8 mouse cellular contexts compared by ENCODE assay signal in genomic region chr16:45844875-45845274, GRCm38 (mm10).
A peak's percentile ranks its signal among the peaks of the same experiment; 100 is the strongest.
DNase-seq lines count a peak whose midpoint lies in the region; ATAC-seq and TF ChIP-seq lines count a peak whose summit lies in the region.

No protein-coding gene starts in this region.

- H3K9ac ChIP-seq in forebrain, embryonic 14.5 days (ENCODE audit: low read length), result peak overlapping the region; percentile 81; the same call in 1 of the 2 replicates
- peak overlapping the region; percentile 62; the same call in 1 of the 2 replicates for H3K9ac ChIP-seq in neural tube, embryonic 15.5 days (replicated peaks)

- peaks cover 11% of the 10 kb centered on the region for H3K4me1 ChIP-seq in forebrain, embryonic 14.5 days (ENCODE audit: control insufficient read depth, insufficient read depth, low read length)
- peaks cover 16% of the 10 kb centered on the region for H3K4me1 ChIP-seq in neural tube, embryonic 15.5 days

- peak overlapping the region; percentile 80; the same call in 1 of the 2 replicates for H3K27ac ChIP-seq in layer of hippocampus, adult 2 months
- no peak overlapping the region for H3K27ac ChIP-seq in forebrain, embryonic 14.5 days (ENCODE audit: low read depth, low read length)
- H3K27ac ChIP-seq in neural tube, embryonic 15.5 days (replicated peaks), result no peak overlapping the region; the same call in 1 of the 2 replicates

- no peaks in the 10 kb centered on the region for H3K36me3 ChIP-seq in forebrain, embryonic 14.5 days (ENCODE audit: control insufficient read depth, insufficient read depth, low read length)
- no peaks in the 10 kb centered on the region for H3K36me3 ChIP-seq in neural tube, embryonic 15.5 days

- ATAC-seq in forebrain, embryonic 14.5 days, result no peak
- ATAC-seq in neural tube, embryonic 15.5 days (ENCODE audit: low FRiP score), result no peak

- H3K4me2 ChIP-seq in forebrain, embryonic 14.5 days (ENCODE audit: low read length), result peak overlapping the region; percentile 95
- peak overlapping the region; percentile 100 for H3K4me2 ChIP-seq in neural tube, embryonic 15.5 days

- peak overlapping the region; percentile 58 for H3K4me3 ChIP-seq in layer of hippocampus, adult 2 months
- H3K4me3 ChIP-seq in forebrain, embryonic 14.5 days (ENCODE audit: low read depth, low read length), result peak overlapping the region; percentile 62
- peak overlapping the region; percentile 66 for H3K4me3 ChIP-seq in neural tube, embryonic 15.5 days (replicated peaks)

- DNase-seq in layer of hippocampus, adult 2 months (ENCODE audit: low spot score in 2 of 2), result no peak
- DNase-seq in layer of hippocampus, postnatal 10 days (ENCODE audit: low spot score in 2 of 2), result no peak
- DNase-seq in forebrain, embryonic 14.5 days (ENCODE audit: low spot score), result no peak
- peak; percentile 22 to 40 for DNase-seq in kidney, postnatal 4 days
- DNase-seq in right cerebral cortex, adult 18-20 months, result no peak
- no peak for DNase-seq in gastrocnemius, postnatal 25 days
- DNase-seq in cerebellum, postnatal 4 days (ENCODE audit: low spot score in 2 of 2), result no peak

- 16% methylated on average over 10 of the region's 10 CpGs for WGBS in forebrain, embryonic 14.5 days
- 11% methylated on average over 10 of the region's 10 CpGs for WGBS in neural tube, embryonic 15.5 days

- H3K27me3 ChIP-seq in forebrain, embryonic 14.5 days (replicated peaks; ENCODE audit: control insufficient read depth, insufficient read depth, low read length), result no peaks in the 10 kb centered on the region
- peaks cover 12% of the 10 kb centered on the region; the same call in 1 of the 2 replicates for H3K27me3 ChIP-seq in neural tube, embryonic 15.5 days (replicated peaks)

- no peak for TF ChIP-seq CTCF in layer of hippocampus, adult 2 months (conservative IDR thresholded peaks at IDR 0.05)

- H3K9me3 ChIP-seq in forebrain, embryonic 14.5 days (replicated peaks; ENCODE audit: control insufficient read depth, low read length), result no peaks in the 10 kb centered on the region
- no peaks in the 10 kb centered on the region for H3K9me3 ChIP-seq in neural tube, embryonic 15.5 days (replicated peaks)

Comparison
In these comparisons a context has a peak if more than half of its experiments do, and no peak if none do; other contexts are left out.
1. DNase-seq: peak in kidney, postnatal 4 days (2 of 2); none in layer of hippocampus, adult 2 months (0 of 2), layer of hippocampus, postnatal 10 days (0 of 2), forebrain, embryonic 14.5 days (single experiment), right cerebral cortex, adult 18-20 months (single experiment), gastrocnemius, postnatal 25 days (single experiment) and cerebellum, postnatal 4 days (0 of 2).
2. Peak in every context shown above with its lines, with median percentiles within 50 percentile points of each other: H3K4me3 ChIP-seq.